Mouse (Mus musculus) erythroblast, adult 5-6 weeks (primary cell): ENCODE results near the gene Rrp1b. TPM values are rescaled to one million over a fixed set of nuclear protein-coding genes. Genes with fewer than 3 reads are reported as not detected.
"Not testable (repeated sequence)": the region's sequence is repeated elsewhere in the genome, so short reads cannot be mapped to it uniquely, and the experiment has no call there.

ENCODE experiments used
- ATAC-seq: replicated peaks from 2 replicates; pipeline ENCODE4 v1.8.0; 2016; ENCODE audit warnings: moderate number of reproducible peaks, mild to moderate bottlenecking, moderate TSS enrichment, inconsistent platforms; ENCODE audit not compliant: poor library complexity, low FRiP score, severe bottlenecking
- total RNA-seq, 2 experiments: library from RNA; stranded (forward) in 1 of 2; stranded (reverse) in 1 of 2; fragments of 150-400 nt in 1 of 2; fragments of 200-764, 138-1000 nt in 1 of 2; gene quantifications; 2 replicates each; pipeline versions ENCODE4 v1.2.3 to v1.2.4; 2015 to 2017; ENCODE audit warnings: low replicate concordance in 2 of 2

Rrp1b gene
- total RNA-seq, 2 experiments from 2014 or later = 5.2 to 13.1 TPM

DNA sequence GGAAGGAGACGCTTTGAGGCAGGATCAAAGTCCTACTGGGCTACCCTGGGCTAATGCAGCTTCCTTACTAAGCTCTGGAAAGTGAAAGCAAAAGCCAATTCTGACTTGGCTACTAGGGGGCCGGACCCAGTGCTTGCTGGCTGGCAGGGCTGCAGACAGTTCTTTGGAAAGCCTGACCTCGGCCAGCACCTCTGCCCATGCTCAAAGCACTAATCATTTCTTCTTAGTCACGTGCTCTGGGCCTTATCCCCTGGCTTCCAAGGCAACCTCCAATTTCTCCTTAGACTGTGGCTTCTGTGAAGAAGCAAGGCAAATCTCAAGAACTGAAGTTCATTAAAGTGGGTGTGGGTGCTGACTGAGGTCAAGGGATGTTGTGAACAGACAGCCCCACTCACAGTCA lies 38.8 kb downstream of the Rrp1b start:
- ATAC-seq = no peak

GRCm38 (mm10) chr17:32075164-32075563 lies 39.3 kb downstream of the Rrp1b start:
- no peak for ATAC-seq

DNA sequence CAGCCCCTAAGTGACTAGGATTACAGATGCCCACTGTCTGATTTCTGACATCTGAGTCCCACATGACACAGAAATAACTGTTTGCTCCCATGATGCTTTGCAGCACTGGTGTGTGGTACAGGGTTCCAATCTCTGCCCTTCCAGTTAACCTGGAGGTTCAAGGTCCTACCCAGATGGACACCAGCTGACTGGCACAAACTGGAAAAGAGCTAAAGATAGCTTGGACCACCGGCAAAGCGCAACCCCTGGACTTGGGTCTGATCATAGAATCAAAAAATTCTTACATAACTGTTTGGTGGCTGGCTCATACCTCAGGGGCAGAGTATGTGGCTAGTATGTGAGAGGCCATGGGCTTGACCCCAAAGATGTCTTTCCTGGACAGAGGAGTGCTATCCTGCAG lies 47.5 kb downstream of the Rrp1b start:
- ATAC-seq = no peak

- ATAC-seq = no peak
Observed at GRCm38 (mm10) chr17:32087069-32087468, 51.2 kb downstream of the Rrp1b start.

GRCm38 (mm10) chr17:32091032-32091363 lies 55.1 kb downstream of the Rrp1b start:
- ATAC-seq = no peak

- ATAC-seq = peak; percentile 93
Observed at GRCm38 (mm10) chr17:32091364-32092240, 55.7 kb downstream of the Rrp1b start.

- peak; percentile 40 for ATAC-seq
Observed at GRCm38 (mm10) chr17:32092241-32092619, 56.3 kb downstream of the Rrp1b start.

DNA sequence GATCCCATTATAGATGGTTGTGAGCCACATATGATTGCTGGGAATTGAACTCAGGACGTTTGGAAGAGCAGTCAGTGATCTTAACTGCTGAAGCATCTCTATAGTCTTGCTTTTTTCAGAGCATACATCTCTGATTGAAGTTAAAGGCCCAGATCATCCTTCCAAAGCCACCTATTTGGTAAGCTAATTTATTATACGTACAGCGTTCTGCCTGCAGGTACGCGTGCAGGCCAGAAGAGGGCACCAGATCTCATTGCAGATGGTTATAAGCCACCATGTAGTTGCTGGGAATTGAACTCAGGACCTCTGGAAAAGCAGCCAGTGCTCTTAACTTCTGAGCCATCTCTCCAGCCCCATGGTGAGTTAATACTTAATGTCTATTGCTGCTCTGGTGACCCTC lies 57.0 kb downstream of the Rrp1b start:
- ATAC-seq = no peak

- no peak for ATAC-seq
Observed at GRCm38 (mm10) chr17:32097676-32098075, 61.8 kb downstream of the Rrp1b start.

- ATAC-seq = not testable (repeated sequence)
Observed at GRCm38 (mm10) chr17:32098905-32099304, 63.0 kb downstream of the Rrp1b start.

DNA sequence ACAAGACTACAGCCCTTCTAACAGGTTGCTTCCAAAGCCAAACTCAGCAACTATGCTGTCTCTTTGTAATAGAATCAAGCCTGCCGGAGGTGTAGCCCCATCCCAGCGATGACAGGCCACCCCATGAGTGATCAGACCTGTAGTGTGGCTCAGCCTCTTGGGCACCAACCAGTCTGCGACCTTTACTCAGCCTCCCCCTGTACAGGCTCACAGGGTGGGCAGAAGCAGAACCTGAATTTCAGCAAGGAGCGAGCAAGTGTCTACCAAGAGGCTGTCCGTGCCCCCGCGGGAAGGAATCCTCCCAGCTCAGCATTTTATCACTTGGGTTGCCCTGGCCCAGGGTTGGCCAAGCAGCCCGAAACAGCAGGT lies 63.7 kb downstream of the Rrp1b start:
- ATAC-seq = no peak

DNA sequence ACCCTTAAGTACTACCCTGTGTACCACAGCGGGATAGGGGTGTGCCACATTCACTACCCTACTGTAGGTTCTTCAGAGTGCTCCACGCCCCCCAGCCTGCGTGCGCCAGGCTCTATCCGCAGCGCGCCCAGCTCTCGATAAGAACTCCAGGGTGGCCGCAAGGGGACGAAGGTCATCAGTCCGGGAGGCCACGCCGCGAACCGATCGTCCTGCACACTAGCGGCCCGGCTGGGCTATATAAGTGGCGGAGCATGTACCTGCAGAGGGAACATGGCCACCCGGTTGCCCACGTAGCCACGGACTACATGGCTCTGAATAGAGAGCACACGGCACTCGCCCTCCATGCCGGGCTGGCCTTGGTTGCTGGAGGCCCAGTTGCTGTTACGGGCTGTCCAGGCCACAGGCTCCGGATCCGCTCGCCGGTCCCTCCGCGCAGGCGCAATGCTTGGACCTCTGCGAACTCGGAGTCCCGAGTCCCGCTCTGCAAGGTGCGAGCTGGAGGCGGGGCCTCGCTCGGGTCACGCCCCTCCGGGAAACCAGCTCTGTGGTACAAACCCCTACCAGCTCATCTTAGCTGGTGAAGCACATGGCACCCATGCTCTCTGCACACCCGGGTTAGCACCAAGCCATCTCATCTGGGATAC lies 64.2 kb downstream of the Rrp1b start:
- peak; percentile 60 for ATAC-seq

DNA sequence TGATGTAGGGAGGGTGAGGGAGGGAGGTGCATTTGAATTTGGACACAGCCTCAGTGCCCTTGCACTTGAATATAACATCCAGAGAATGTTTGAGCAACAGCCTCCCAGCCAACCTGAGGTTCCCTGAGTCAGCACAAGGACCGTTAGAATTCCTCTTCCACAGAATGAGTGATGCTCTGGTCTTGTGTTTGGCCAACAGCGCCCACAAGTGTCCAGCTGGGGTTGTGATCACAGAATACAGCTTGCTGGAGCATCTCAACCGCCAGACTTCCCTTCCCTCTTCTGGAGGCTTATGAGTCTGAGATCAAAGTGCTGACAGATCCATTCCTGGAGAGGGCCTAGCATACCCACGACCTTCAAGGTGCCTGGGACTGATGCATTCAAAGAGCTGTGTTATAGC lies 67.2 kb downstream of the Rrp1b start:
- no peak for ATAC-seq

DNA sequence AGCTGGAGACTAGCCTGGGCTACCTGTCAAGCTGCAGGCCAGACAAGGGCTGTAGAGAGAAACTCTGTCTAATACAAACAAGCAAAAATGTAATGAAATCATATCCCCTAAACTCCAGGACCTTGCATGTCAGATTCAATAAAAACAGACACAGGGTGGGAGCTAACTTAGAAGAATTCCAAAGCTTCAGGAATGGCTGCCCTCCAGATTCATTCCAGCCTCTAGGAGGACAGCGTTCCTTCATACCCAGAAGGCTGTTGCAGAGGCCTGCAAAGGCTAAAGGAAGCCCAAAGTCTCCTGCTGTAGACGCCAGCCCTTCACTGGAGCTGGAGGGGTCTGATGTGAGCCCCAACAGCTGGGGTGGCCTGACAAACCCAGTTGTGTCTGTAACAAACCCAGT lies 70.5 kb downstream of the Rrp1b start:
- ATAC-seq = no peak

DNA sequence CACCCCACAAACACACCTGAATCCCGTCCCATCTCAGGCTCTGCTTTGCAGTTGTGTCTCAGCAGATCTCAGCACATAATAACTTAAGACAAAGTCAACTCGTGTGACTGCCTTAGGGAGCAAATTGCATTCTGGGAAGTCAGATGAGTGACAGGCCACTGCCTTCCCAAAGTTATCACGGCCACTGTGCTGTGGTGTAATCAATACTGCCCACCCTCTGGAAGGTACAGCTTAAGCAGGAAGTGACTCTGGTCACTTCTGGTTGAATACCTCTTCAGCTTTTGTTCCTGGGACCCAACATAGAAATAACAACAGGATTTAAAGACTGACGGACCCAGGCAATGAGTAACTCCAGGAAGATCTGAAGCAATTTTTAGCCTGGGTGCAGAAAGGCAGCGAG lies 72.0 kb downstream of the Rrp1b start:
- no peak for ATAC-seq

DNA sequence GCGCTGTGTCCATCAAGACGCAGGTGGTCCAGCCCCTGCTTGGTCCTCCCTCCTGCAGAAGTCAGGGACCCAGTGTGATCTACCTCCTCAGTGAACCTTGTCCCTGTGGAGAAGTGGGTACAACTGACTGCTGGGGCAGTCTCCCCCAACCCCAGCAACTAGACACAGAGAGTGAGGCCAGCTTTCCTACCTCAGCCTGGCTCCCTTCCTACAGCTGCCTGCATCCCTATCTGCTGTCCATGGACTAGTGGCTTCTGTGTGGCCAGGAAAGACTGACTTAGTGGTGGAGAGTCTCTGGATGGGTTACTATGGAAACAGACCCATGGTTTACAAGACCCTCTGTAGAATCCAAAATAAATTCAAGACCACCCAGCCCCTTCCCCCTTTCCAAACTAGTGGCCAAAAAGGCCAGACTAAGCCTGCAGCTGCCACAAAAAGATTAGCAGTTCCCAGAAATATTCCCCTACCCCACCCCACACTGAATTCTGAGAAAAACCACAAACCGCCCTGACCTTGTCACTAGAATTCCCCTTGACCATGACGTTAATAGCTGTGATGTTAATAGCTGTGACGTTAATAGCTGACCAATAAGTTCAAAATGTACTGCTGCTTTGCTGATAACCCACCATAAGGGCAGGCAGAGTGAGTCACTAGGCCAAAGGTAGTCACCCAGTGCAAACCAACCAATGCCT lies 72.6 kb downstream of the Rrp1b start:
- ATAC-seq = peak; percentile 52

DNA sequence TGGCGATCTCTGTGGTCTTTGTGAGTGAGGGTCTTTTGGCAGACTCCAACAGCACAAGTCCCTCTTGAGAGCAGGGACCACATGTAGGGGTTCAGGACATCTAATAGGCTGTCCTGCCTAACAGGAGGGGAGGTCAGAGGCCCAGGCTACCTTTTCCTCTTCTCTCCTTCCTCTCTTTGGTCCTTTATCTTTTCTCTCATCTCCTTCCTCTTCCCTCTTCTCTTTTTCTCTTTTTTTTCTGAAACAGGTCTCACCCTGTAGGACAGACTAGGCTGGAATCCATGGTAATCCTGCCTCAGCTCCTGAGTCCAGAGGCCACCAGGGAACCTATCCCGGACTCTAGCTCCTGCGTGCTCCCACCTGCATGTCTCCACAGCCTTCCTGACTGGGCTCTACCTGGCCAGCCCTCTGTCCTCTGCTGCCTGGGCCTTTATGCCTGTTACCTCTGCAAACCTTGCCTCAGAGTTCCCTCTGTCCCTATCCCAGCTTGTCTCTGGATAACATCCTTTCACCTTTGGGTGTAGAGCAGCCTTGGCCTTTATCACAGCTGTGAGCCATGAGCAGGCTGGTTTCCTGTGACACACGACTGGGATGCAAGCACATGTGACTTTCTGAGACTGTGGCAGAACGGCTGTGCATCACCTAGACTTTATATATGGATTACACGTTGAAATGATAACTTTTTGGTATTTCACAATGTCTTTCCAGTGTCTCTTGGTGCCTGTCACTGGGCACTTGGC lies 73.5 kb downstream of the Rrp1b start:
- no peak for ATAC-seq

GRCm38 (mm10) chr17:32110424-32110823 lies 74.5 kb downstream of the Rrp1b start:
- no peak for ATAC-seq

GRCm38 (mm10) chr17:32110980-32111780 lies 75.3 kb downstream of the Rrp1b start:
- ATAC-seq = no peak
